Mouse (Mus musculus) liver, embryonic 11.5 days (tissue): ENCODE results near the gene Fam83e. TPM values are rescaled to one million over a fixed set of nuclear protein-coding genes. Genes with fewer than 3 reads are reported as not detected.
A peak's percentile ranks its signal among the peaks of the same experiment; 100 is the strongest.

ENCODE experiments used
- ATAC-seq: fragments of 200-750 bp; cut with Nextera tagmentation; replicated peaks from 2 replicates; pipeline ENCODE4 v1.8.0; 2017; ENCODE audit warnings: moderate number of reproducible peaks, mild to moderate bottlenecking, moderate TSS enrichment, moderate library complexity; ENCODE audit not compliant: low FRiP score
- DNase-seq: peaks from one replicate; pipeline ENCODE4 v3.0.0-alpha.2; 2017; ENCODE audit warnings: low spot score
- H3K27ac ChIP-seq: fragments of 300-500 bp; sonication (generic); 2 replicates; pipeline ENCODE4 v1.5.1; 2014; ENCODE audit warnings: mild to moderate bottlenecking, low read depth, low read length, control low read depth
- H3K27me3 ChIP-seq: fragments of 300-500 bp; sonication (generic); replicated peaks from 2 replicates; pipeline ENCODE4 v1.6.1; 2014; ENCODE audit warnings: low read length, mixed read lengths; ENCODE audit not compliant: control insufficient read depth, insufficient read depth
- H3K36me3 ChIP-seq: fragments of 300-500 bp; sonication (generic); 2 replicates; pipeline ENCODE4 v1.6.1; 2014; ENCODE audit warnings: mild to moderate bottlenecking, low read length, moderate library complexity, mixed read lengths; ENCODE audit not compliant: control insufficient read depth, insufficient read depth
- H3K4me1 ChIP-seq: fragments of 300-500 bp; sonication (generic); replicated peaks from 2 replicates; pipeline ENCODE4 v1.6.1; 2014; ENCODE audit warnings: low read length, mixed read lengths; ENCODE audit not compliant: control insufficient read depth, insufficient read depth
- H3K4me2 ChIP-seq: fragments of 300-500 bp; sonication (generic); 2 replicates; pipeline ENCODE4 v1.6.1; 2014; ENCODE audit warnings: mild to moderate bottlenecking, control low read depth, moderate library complexity
- H3K4me3 ChIP-seq: fragments of 300-500 bp; sonication (generic); 2 replicates; pipeline ENCODE4 v1.5.1; 2014; ENCODE audit warnings: low read depth, low read length, control low read depth
- H3K9ac ChIP-seq: fragments of 300-500 bp; sonication (generic); 2 replicates; pipeline ENCODE4 v1.6.1; 2014; ENCODE audit warnings: low read depth, low read length, control low read depth
- H3K9me3 ChIP-seq: fragments of 300-500 bp; sonication (generic); 2 replicates; pipeline ENCODE4 v1.6.1; 2016; ENCODE audit warnings: low read length, inconsistent platforms, mixed read lengths; ENCODE audit not compliant: control insufficient read depth
- WGBS: fragments of 180-500 bp; shearing (Covaris S2); extraction: QIAGEN DNeasy Blood & Tissue Kit; methylation state at CpG from one replicate; pipeline ENCODE4 v1.1.7; 2014; 5-methylcytosine and 5-hydroxymethylcytosine counted together
- polyA plus RNA-seq: library from polyadenylated mRNA; unstranded; fragments of >200 nt; fragmentation: Nextera tagmentation; extraction: Ambion mirVana; gene quantifications from 2 replicates; pipeline ENCODE4 v1.2.1, GENCODE M21; 2014

Gene Fam83e
- polyA plus RNA-seq, result 0.77 and 1.1 TPM in 2 replicates

DNA sequence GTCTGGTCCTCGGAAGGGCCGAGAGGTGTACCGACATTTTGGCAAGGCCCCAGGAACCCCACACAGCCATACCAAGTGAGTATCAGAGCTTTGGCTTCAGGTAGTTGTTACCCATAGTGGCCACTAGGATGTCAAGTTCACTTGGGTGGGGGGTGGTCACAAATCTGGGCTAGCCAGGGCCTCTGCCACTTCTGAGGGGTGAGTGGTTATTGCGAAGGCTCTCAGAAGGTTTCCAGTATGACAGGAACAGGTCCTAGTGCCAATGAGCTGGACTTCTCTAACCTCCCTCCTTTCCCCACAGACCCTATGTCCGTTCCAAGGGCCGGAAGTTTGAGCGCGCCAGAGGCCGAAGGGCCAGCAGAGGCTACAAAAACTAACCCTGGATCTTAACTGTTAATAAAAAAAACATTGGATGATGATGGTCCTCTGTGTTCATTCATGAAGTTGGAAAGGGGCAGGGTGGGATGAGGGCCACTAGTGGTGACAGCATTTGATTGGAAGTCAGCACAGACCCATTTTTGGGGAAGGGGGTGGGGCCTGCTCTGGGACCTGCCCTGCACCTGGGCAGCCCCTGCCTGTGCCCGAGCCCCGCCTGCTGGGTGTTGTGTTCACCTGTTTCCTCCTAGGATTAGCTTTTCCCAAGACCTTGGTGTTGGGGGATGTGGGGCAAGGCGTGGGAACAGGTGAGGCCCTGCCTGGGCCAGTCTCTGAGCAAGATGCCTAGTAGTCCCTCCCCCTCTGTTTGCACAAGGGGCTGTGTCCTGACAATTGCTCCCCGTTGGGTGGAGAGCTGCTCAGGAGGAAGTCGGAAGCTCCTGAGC lies at the start of gene Fam83e:
Gene Fam83e (plus strand): TSS at position 800 of the 821 bp plus-strand sequence.
- H3K27me3 ChIP-seq, result no peaks in the 10 kb centered on the region
- 82% methylated on average over 14 of the region's 14 CpGs for WGBS
- DNase-seq, result no peak
- no peak for ATAC-seq
- no peak within 1 kb of the TSS for H3K9ac ChIP-seq
- H3K9me3 ChIP-seq, result no peaks in the 10 kb centered on the region
- peaks cover 29% of the 10 kb centered on the region for H3K4me1 ChIP-seq
- peaks cover 53% of the 10 kb centered on the region for H3K36me3 ChIP-seq
- H3K4me3 ChIP-seq, result peak within 1 kb of the TSS; percentile 71
- H3K27ac ChIP-seq, result peak within 1 kb of the TSS; percentile 8; the same call in 1 of the 2 replicates
- H3K4me2 ChIP-seq, result peak within 1 kb of the TSS; percentile 86

DNA sequence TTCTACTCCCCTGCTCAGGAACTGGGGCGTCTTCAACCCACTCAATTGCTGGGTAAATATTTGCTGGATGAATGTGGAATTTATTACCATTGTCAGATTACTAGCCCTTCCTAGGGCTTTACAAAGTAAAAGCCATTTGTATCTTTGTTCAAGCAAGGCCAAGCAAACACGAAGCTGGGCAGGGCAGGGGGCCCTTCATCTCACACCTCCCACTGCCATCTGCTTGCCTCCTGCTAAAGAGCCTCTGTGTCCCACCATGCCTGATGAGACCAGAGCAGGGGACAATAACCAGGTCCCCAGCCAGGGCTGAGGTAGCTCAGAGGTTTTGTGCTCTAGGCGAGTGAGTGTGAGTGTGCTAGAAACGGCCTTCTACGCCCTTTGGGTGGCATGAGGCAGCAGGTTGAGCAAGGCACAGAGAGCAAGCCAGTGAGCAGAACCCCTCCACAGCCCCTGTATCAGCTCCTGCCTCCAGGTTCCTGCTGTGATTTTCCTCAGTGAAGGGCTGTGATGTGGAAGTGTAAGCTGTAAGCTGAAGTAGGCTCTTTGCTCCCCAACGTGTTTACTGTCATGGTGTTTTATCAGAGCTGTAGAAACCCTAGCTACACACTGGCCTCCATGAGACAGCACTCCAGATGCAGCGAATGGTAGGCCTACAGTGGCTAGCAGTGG lies 43.3 kb upstream of the Fam83e start:
- DNase-seq, result no peak
- Histone ChIP-seq H3K27ac (no peak overlapping the region), H3K4me2 (no peak overlapping the region), H3K9me3 (no peaks in the 10 kb centered on the region), H3K36me3 (no peaks in the 10 kb centered on the region), H3K9ac (no peak overlapping the region), H3K4me3 (no peak overlapping the region), H3K4me1 (peaks cover 7% of the 10 kb centered on the region; the same call in 1 of the 2 replicates), H3K27me3 (no peaks in the 10 kb centered on the region)
- ATAC-seq, result no peak
- 73% methylated on average over 7 of the region's 7 CpGs for WGBS

DNA sequence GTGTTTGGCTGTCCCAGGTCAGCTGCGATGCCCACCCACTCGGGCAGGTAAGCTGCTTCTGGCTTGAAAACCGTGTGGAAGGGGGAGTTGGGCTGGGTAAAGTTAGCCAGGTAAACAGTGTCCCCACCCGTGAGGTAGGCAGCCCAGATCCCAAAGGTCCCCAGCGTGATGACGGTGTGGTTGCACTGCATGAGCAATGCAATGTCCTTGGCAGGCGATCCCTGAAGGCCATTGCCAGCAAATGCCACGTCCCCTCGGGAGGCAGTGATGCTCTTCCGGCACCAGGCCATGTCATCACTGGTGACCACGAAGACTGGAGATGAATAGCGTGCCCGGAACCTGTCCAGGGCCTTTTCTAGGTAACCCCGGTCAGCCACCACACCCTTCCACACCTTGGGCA lies 42.5 kb upstream of the Fam83e start:
- Histone ChIP-seq H3K4me3 (no peak overlapping the region), H3K27me3 (no peaks in the 10 kb centered on the region), H3K9me3 (no peaks in the 10 kb centered on the region), H3K4me1 (peaks cover 7% of the 10 kb centered on the region; the same call in 1 of the 2 replicates), H3K27ac (no peak overlapping the region), H3K9ac (no peak overlapping the region), H3K4me2 (no peak overlapping the region), H3K36me3 (no peaks in the 10 kb centered on the region)
- no peak for ATAC-seq
- no peak for DNase-seq
- 83% methylated on average over 14 of the region's 14 CpGs for WGBS

DNA sequence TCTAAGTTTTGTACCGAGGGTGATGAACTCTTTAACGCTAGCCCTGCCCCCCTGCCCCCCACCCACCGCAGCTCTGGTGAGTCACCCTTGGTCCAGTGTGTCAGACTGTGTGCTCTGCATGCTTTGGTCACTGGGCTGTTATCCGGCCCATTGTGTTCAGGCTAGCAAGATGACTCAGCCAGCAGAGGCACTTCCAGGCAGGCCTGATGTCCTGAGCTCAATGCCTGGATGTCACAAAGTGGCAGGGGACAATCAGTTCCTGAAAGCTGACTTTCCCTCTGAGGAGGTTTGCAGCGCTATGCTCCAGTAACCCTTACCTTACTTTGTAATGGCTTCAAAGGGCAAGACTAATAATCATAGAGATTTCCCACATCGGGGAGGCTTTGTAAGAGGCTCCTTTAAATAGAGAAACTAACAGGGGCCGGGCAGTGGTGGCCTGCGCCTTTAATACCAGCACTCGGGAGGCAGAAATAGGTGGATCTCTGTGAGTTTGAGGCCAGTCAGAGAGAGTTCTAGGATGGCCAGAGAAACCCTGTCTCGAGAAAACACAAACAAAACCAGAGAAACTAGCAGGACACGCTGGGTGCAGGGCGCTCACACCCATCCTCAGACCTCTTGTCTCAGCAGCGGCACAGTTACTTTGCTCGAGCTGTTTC lies 40.9 kb upstream of the Fam83e start:
- Histone ChIP-seq H3K36me3 (no peaks in the 10 kb centered on the region), H3K4me3 (no peak overlapping the region), H3K27ac (no peak overlapping the region), H3K9ac (no peak overlapping the region), H3K27me3 (no peaks in the 10 kb centered on the region), H3K4me1 (peaks cover 7% of the 10 kb centered on the region; the same call in 1 of the 2 replicates), H3K4me2 (no peak overlapping the region), H3K9me3 (no peaks in the 10 kb centered on the region)
- no peak for ATAC-seq
- no peak for DNase-seq
- 72% methylated on average over 14 of the region's 14 CpGs for WGBS

- WGBS, result 63% methylated on average over 8 of the region's 8 CpGs
- peaks cover 7% of the 10 kb centered on the region; the same call in 1 of the 2 replicates for H3K4me1 ChIP-seq
- H3K27me3 ChIP-seq, result no peaks in the 10 kb centered on the region
- H3K9me3 ChIP-seq, result no peaks in the 10 kb centered on the region
- H3K27ac ChIP-seq, result no peak overlapping the region
- H3K4me3 ChIP-seq, result no peak overlapping the region
- ATAC-seq (no peak), DNase-seq (no peak)
- H3K9ac ChIP-seq, result no peak overlapping the region
- H3K4me2 ChIP-seq, result no peak overlapping the region
- no peaks in the 10 kb centered on the region for H3K36me3 ChIP-seq
These were observed 39.8 kb upstream of the Fam83e start for GRCm38 (mm10) chr7:45681046-45681736.

DNA sequence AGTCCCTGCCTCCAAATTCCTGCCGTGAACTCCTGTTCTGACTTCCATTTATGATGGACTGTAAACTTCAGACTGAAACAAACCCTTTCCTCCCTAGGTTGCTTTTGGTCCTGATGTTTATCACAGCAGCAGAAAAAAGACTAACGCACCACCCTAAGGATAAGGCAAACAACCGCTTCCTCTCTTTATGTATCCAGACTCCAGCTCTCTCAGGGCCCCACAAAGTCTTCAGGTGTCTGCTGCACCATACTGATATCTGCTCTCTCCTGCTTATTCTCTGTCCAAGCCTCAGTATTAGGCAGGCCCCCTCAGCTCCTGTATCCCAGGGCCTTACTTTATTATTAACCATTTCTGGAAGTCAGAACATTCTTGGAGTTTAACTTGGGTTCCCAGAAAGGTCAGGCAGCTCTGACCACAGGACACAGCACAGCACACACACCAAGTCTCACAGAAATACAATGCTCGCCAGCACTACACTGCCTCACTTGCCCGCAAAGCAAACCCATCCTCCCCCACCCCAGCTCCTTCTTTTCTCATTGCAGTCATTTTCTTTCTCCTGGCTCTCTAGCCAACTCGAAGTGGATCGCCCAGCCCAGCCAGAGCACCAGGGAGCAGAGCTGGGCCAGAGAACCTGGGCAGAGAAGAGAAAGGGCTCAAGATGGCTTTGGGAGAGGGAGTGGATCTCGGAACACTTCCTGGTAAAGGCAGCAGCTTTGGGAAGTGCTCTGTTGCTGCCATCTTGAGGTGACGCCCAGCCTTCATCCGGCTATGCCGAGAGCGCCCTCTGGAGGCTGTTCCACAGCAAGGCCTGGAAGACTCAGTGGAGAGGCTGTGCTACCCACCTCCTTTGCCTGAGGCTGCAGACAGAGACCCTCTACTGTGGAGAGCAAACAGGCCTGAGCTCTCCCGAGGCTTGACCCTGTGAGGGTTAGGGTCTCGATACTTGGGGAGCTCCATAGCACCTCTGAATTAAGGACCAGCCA lies 38.6 kb upstream of the Fam83e start:
- Histone ChIP-seq H3K4me1 (peaks cover 7% of the 10 kb centered on the region; the same call in 1 of the 2 replicates), H3K27me3 (no peaks in the 10 kb centered on the region), H3K27ac (no peak overlapping the region), H3K36me3 (no peaks in the 10 kb centered on the region), H3K9me3 (no peaks in the 10 kb centered on the region), H3K4me3 (no peak overlapping the region), H3K9ac (peak overlapping the region; percentile 44), H3K4me2 (peak overlapping the region; percentile 52)
- 25% methylated on average over 14 of the region's 14 CpGs for WGBS
- DNase-seq, result peak; percentile 81
- peak; percentile 61 for ATAC-seq

DNA sequence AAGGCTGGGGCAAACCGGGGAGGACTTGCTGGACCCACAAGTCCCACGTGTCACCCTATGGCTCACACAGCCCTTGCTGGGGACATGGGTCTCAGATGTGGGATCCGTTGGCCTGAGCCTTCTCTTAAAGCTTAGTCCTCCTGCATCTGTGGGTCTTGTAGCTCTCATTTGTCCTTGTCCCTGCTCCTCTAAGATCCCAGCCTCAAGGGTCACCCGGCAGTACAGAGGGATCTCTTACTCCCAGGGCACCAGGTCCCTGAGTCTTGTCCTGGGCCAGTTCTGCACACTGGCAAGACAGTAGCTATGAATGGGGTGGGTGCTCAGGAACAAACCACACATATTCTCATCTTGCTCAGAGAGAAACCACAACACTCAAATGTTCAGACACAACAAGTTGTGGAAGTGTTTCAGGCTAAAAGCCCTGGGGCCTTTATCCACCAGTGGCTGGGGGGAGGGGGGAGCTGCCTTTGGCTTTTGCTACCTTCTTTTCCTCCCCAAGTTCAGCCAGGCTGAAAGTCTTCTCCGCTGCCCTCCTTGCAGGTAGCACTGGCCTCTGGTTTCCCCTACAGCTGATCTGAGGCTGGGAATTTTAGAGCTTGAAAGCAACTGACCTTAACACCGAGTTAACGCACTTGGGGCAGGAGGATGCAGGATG lies 37.5 kb upstream of the Fam83e start, which contains the start of gene Ntn5:
Gene Ntn5 (plus strand): TSS at position 627 of the 655 bp plus-strand sequence.
- Histone ChIP-seq H3K36me3 (no peaks in the 10 kb centered on the region), H3K9me3 (no peaks in the 10 kb centered on the region), H3K4me3 (no peak within 1 kb of the TSS), H3K4me1 (peaks cover 7% of the 10 kb centered on the region; the same call in 1 of the 2 replicates), H3K4me2 (no peak within 1 kb of the TSS), H3K27ac (no peak within 1 kb of the TSS), H3K9ac (no peak within 1 kb of the TSS), H3K27me3 (no peaks in the 10 kb centered on the region)
- 77% methylated on average over 7 of the region's 7 CpGs for WGBS
- ATAC-seq (no peak), DNase-seq (no peak)
